Mouse (Mus musculus) heart, adult 2 months (tissue): ENCODE results near the gene Parvb. TPM values are rescaled to one million over a fixed set of nuclear protein-coding genes. Genes with fewer than 3 reads are reported as not detected.

ENCODE experiments used
- DNase-seq, 2 experiments: peaks; one replicate each; pipeline ENCODE4 v3.0.0; 2021
- H3K27ac ChIP-seq: fragments of 200-600 bp; 2 replicates; pipeline ENCODE4 v1.8.1; 2022
- H3K27me3 ChIP-seq: fragments of 200-500 bp; 2 replicates; pipeline ENCODE4 v1.6.1; 2012; ENCODE audit warnings: mild to moderate bottlenecking, low read length, inconsistent platforms, mixed read lengths; ENCODE audit not compliant: control insufficient read depth, insufficient read depth
- H3K36me3 ChIP-seq: fragments of 200-500 bp; 2 replicates; pipeline ENCODE4 v1.6.1; 2012; ENCODE audit warnings: low read length, inconsistent platforms; ENCODE audit not compliant: control insufficient read depth, insufficient read depth
- H3K4me1 ChIP-seq: fragments of 200-500 bp; 2 replicates; pipeline ENCODE4 v1.6.1; 2011; ENCODE audit warnings: low read length; ENCODE audit not compliant: control insufficient read depth, insufficient read depth
- H3K4me3 ChIP-seq: fragments of 200-600 bp; 2 replicates; pipeline ENCODE4 v1.8.1; 2022
- H3K79me2 ChIP-seq: fragments of 200-500 bp; replicated peaks from 2 replicates; pipeline ENCODE4 v1.6.1; 2012; ENCODE audit warnings: mild to moderate bottlenecking, inconsistent platforms, low read length, moderate library complexity, mixed read lengths; ENCODE audit not compliant: control insufficient read depth, insufficient read depth
- H3K9ac ChIP-seq: fragments of 200-500 bp; 2 replicates; pipeline ENCODE4 v1.6.1; 2012; ENCODE audit warnings: low read depth, mild to moderate bottlenecking, control low read depth, inconsistent platforms, low read length, mixed read lengths
- CTCF ChIP-seq: fragments of 200-600 bp; IDR thresholded peaks from 2 replicates; pipeline ENCODE4 v1.8.1; 2022; ENCODE audit warnings: antibody characterized with exemption, mild to moderate bottlenecking, moderate library complexity
- EP300 ChIP-seq: fragments of 200-500 bp; IDR thresholded peaks from 2 replicates; pipeline ENCODE4 v1.6.1; 2011; ENCODE audit warnings: low read depth, low read length, control low read depth; ENCODE audit not compliant: insufficient read depth
- POLR2A ChIP-seq: fragments of 200-500 bp; IDR thresholded peaks from 2 replicates; pipeline ENCODE4 v1.6.1; 2011; ENCODE audit warnings: mild to moderate bottlenecking, low read depth, low read length, control low read depth; ENCODE audit not compliant: insufficient read depth
- WGBS: fragments of 180-500 bp; shearing (Covaris S2); methylation state at CpG from one replicate; pipeline ENCODE4 v1.1.7; 2018; 5-methylcytosine and 5-hydroxymethylcytosine counted together
- intact Hi-C: fragments of 180-260 bp; cut with DNase I; formaldehyde crosslinking; loops from one replicate; pipeline ENCODE4 v1.15.1; 2025
- polyA plus RNA-seq: library from polyadenylated mRNA; depleted of rRNA; stranded (reverse); fragments of >200 nt; gene quantifications from 2 replicates; pipeline ENCODE4 v1.2.3, GENCODE M21; 2012
- total RNA-seq, 2 experiments: library from RNA; stranded (reverse); gene quantifications; 2 replicates each; pipeline ENCODE4 v1.2.3; 2021

Gene Parvb
- total and polyA plus RNA-seq, 3 experiments = 58.5 to 116 (median 99.4) TPM

- peak overlapping the region; percentile 63 for H3K9ac ChIP-seq
- H3K27ac ChIP-seq = peak overlapping the region; percentile 99
- TF ChIP-seq CTCF (no peak), POLR2A (no peak), EP300 (no peak)
- H3K4me3 ChIP-seq = peak overlapping the region; percentile 94
- H3K79me2 ChIP-seq = peaks cover 3% of the 10 kb centered on the region; the same call in 1 of the 2 replicates
- H3K27me3 ChIP-seq = no peaks in the 10 kb centered on the region
- H3K4me1 ChIP-seq = peaks cover 19% of the 10 kb centered on the region
- DNase-seq = peak in 1 of 2 experiments; percentile 38
- no peaks in the 10 kb centered on the region; the same call in 1 of the 2 replicates for H3K36me3 ChIP-seq
- intact Hi-C loops = no loop called here
- WGBS = 25% methylated on average over 8 of the region's 8 CpGs
Measured at GRCm38 (mm10) chr15:84232609-84233008, 766 bp downstream of the Parvb start.

- Histone ChIP-seq H3K36me3 (no peaks in the 10 kb centered on the region; the same call in 1 of the 2 replicates), H3K4me3 (no peak overlapping the region), H3K9ac (no peak overlapping the region), H3K79me2 (peaks cover 4% of the 10 kb centered on the region; the same call in 1 of the 2 replicates), H3K4me1 (peaks cover 22% of the 10 kb centered on the region), H3K27ac (peak overlapping the region; percentile 86), H3K27me3 (no peaks in the 10 kb centered on the region)
- DNase-seq = peak in 1 of 2 experiments; percentile 21
- WGBS = 67% methylated on average over 7 of the region's 7 CpGs
- TF ChIP-seq EP300 (no peak), CTCF (peak; percentile 52), POLR2A (no peak)
- intact Hi-C loops = no loop called here
Measured at GRCm38 (mm10) chr15:84234794-84235581, 3.1 kb downstream of the Parvb start.

DNA sequence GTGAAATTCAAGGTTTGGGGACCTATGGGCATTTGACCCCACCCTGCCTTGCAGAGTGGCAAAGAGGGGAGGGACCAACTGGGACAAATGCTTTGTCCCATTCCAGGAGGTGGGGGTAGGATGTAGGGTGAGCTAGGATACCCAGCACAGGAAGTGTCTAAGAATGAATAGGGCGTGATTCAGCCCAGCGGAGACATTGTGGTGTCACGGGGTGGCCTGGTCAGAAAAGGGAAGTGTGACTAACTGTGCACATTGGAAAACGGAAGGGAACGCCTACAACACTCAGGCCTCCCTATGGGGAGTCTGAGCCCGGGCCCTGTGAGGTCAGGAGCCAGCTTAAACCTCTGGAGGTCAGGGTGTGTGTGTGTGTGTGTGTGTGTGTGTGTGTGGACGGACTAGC is 3.8 kb downstream of the Parvb start:
- Histone ChIP-seq H3K79me2 (peaks cover 4% of the 10 kb centered on the region; the same call in 1 of the 2 replicates), H3K4me1 (peaks cover 22% of the 10 kb centered on the region), H3K36me3 (no peaks in the 10 kb centered on the region; the same call in 1 of the 2 replicates), H3K27ac (peak overlapping the region; percentile 86), H3K4me3 (no peak overlapping the region), H3K27me3 (no peaks in the 10 kb centered on the region), H3K9ac (no peak overlapping the region)
- intact Hi-C loops = no loop called here
- TF ChIP-seq POLR2A = 0 out of 2 replicates have a peak, but pooled peaks have one; percentile 8
- TF ChIP-seq EP300 = peak; percentile 99
- no peak for TF ChIP-seq CTCF
- 34% methylated on average over 7 of the region's 7 CpGs for WGBS
- DNase-seq = peak; percentile 61 to 87

DNA sequence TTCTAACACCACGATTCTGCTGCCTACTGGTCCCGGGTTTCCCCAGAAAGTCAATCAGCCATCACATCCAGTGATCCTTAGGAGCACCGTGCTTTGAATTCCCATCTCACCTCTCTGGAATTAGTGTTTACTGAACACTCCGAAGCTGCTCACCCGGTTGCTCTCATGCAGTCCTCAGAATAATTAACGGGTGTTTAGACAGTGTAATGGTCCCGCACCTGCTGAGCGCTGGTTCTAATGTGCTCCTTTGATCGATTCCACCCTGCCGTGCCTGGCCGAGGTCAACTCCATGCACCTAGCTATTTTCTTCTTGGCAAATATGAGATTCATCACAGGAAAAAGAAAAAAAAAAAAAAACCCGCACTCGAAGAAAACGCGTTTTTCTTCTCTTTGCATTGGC is 6.7 kb downstream of the Parvb start:
- no peak overlapping the region for H3K27ac ChIP-seq
- DNase-seq = no peak
- no peak overlapping the region for H3K4me3 ChIP-seq
- H3K79me2 ChIP-seq = peaks cover 4% of the 10 kb centered on the region
- 67% methylated on average over 15 of the region's 15 CpGs for WGBS
- peaks cover 16% of the 10 kb centered on the region for H3K4me1 ChIP-seq
- no peaks in the 10 kb centered on the region; the same call in 1 of the 2 replicates for H3K36me3 ChIP-seq
- H3K27me3 ChIP-seq = no peaks in the 10 kb centered on the region
- intact Hi-C loops = no loop called here
- TF ChIP-seq EP300 = no peak
- no peak for TF ChIP-seq CTCF
- TF ChIP-seq POLR2A = no peak
- no peak overlapping the region for H3K9ac ChIP-seq

GRCm38 (mm10) chr15:84238991-84239401 is 7.2 kb downstream of the Parvb start:
- Histone ChIP-seq H3K27me3 (no peaks in the 10 kb centered on the region), H3K4me3 (no peak overlapping the region), H3K36me3 (no peaks in the 10 kb centered on the region; the same call in 1 of the 2 replicates), H3K27ac (no peak overlapping the region), H3K9ac (no peak overlapping the region), H3K4me1 (peaks cover 16% of the 10 kb centered on the region), H3K79me2 (peaks cover 5% of the 10 kb centered on the region)
- TF ChIP-seq EP300 (no peak), POLR2A (no peak), CTCF (no peak)
- intact Hi-C loops = no loop called here
- 32% methylated on average over 16 of the region's 16 CpGs for WGBS
- DNase-seq = no peak

- H3K4me1 ChIP-seq = peaks cover 12% of the 10 kb centered on the region
- H3K4me3 ChIP-seq = no peak overlapping the region
- H3K36me3 ChIP-seq = peaks cover 2% of the 10 kb centered on the region
- H3K27me3 ChIP-seq = no peaks in the 10 kb centered on the region
- peaks cover 5% of the 10 kb centered on the region for H3K79me2 ChIP-seq
- TF ChIP-seq CTCF (no peak), EP300 (no peak), POLR2A (no peak)
- H3K9ac ChIP-seq = no peak overlapping the region
- no peak for DNase-seq
- no peak overlapping the region for H3K27ac ChIP-seq
- 42% methylated on average over 7 of the region's 7 CpGs for WGBS
- intact Hi-C loops = no loop called here
Measured at GRCm38 (mm10) chr15:84241520-84241919, 9.7 kb downstream of the Parvb start.
